Mouse (Mus musculus): ENCODE data around the gene Socs4. TPM values are rescaled to one million over a fixed set of nuclear protein-coding genes. Genes with fewer than 3 reads are reported as not detected.

Socs4 gene
- 1 to 10 TPM; 6.9 to 9.3 TPM for total RNA-seq (2021)
- long read RNA-seq, experiment 1, full-length matches to known transcripts, result 1 of 1 reads
- long read RNA-seq, experiment 1, partial matches to known transcripts, result 0 of 1 reads
- long read RNA-seq, experiment 1, other reads (novel, unspliced or antisense), result 0 of 1 reads
- long read RNA-seq, experiment 2, full-length matches to known transcripts, result 1 of 1 reads
- long read RNA-seq, experiment 2, partial matches to known transcripts, result 0 of 1 reads
- long read RNA-seq, experiment 2, other reads (novel, unspliced or antisense), result 0 of 1 reads

DNA sequence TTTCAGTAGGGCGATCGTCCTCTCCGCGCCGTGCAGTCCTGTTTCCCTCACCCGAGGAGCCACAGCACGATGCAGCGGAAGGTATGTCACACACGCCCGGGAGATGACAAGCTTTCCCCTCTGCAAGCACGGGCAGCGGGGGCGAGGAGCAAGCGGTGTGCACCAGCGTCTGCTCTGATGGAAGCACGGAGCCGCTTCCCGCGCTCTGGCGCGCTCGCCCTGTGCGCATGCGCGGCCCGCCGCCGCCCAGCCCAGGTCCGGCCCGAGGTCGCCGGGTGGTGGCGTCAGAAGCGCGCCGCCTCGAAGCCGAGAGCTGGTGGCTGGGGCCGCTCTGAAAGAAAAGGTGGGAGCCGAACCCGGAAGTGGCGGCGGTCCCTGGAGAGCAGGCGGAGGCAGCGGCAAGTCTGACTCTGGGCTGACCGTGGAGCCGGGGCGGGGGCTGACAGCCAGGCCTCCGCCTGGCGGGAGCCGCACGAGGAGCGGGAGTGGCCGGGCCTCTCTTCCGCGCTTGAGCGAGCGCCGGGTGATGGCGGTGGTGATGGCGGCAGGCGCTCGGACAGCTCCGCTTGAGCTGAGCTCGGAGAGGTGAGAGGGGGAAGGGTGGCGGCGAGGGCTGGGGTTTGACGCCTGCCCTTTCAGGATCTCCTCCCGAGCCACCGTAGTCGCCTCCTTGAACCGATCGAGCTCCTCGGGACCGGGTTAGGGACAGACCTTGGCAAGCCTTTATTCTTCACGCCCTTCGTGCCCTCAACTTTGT is at the start of gene Socs4, which contains the start of gene Wdhd1:
Gene Socs4 (plus strand): TSS at position 295 of the 757 bp plus-strand sequence.
Gene Wdhd1 (minus strand): TSS at position 221 of the 757 bp plus-strand sequence.
- peak; percentile 93 for DNase-seq (ENCODE audit: low spot score)

- DNase-seq (ENCODE audit: low spot score), result peak; percentile 38
Observed at GRCm38 (mm10) chr14:47229796-47230376, 46.8 kb upstream of the Socs4 start.

GRCm38 (mm10) chr14:47233602-47234001 is 43.1 kb upstream of the Socs4 start:
- DNase-seq (ENCODE audit: low spot score), result no peak

DNA sequence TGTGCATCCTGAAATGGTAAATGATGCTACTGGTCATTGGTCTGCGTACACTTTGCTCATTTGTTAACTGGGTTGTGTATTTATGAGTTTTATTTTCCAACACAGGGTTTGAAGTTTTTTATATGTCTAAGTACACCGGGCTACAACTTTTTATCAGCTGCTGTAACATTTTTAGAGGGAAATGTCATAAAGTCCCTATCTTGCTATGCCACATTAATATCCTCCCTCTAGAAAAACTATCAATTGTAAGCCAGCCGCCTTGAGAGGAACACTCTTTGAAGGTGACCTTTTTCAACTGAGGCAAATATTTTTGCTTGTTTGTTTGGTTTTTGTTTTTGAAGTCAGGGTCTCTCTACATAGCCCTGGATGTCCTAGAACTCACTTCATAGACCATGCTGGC is 42.7 kb upstream of the Socs4 start:
- no peak for DNase-seq (ENCODE audit: low spot score)

DNA sequence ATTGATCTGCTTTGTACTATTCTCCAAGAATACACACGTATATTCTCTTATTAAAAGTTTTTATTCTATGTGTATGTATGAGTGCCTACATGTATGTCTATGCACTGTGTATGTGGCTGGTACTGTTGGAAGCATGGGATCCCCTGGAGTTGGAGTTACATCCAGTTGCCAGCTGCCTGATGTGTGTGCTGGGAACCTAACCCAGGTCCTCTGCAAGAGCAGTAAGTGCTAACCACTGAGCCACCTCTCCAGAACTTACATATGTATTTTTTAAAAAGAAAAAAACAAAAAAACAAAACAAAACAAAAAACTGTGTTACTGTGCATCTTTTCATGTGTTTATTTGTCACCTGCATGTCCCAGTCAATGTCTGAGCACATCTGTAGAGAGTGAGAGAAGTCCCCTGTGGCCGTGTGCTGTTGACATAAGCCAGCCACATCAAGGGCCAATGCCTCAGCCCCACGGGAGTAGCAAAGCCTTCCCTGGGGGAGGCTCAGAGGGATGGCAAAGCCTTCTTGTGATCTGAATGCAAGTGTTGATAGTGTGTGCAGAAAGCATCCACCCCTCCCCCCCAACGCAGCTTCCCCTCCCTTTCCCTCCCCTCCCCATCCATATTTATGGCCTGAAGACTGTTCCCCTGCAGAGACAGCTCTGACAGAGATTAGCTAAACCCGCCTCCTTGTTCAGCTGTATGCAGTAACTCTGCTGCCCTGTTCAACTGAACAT is 42.0 kb upstream of the Socs4 start:
- no peak for DNase-seq (ENCODE audit: low spot score)

DNA sequence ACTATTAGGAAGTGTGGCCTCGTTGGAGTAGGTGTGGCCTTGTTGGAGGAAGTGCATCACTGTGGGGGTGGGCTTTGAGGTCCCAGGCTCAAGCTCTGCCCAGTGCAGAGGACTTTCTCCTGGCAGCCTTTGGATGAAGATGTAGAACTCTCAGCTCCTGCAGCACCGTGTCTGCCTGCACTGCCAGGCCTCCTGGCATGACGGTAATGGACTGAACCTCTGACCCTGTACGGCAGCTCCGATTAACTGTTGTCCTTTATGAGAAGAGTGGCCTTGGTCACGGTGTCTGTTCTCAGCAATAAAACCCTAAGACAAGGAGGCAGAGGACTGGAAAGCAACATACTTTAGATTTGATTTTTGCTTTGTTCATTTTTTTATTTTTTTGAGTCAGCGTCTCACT is 40.2 kb upstream of the Socs4 start:
- no peak for DNase-seq (ENCODE audit: low spot score)

- no peak for DNase-seq (ENCODE audit: low spot score)
Observed at GRCm38 (mm10) chr14:47237286-47237685, 39.4 kb upstream of the Socs4 start.

DNA sequence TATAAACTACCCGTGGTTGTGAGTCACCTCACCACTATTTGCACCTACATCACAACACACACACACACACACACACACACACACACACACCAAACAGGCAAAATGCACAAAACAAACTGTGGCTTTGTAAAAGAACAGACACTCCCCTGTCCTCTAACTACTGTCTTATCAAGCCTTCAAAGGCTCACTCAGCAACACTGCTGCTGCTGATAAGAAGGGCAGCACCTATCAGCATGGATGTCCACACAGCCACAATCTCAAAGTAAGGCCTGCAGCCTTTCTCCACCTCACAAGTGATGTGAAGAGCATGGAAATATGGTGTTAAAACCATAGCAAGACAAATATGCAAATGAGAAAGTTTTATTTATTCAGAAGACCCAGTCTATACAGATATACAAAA is 36.1 kb upstream of the Socs4 start:
- no peak for DNase-seq (ENCODE audit: low spot score)

DNA sequence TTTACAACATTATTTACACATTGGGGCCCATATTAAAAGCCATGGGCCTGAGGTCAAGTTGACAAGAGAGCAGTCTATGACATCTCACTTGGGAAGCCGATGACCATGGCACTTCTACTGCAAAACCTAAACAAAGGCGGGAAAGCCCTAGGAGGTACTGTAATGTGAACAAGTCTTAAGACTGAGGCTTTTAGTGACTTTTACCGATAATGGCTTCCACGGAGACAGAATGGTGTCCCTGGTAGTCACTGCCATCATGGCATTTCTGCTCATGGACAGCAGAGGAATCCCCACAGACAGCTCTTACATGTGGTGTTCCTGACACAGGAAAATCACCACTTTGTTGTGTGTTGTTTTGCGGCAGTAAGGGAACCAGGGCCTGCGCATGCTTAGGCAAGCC is 35.7 kb upstream of the Socs4 start:
- no peak for DNase-seq (ENCODE audit: low spot score)

DNA sequence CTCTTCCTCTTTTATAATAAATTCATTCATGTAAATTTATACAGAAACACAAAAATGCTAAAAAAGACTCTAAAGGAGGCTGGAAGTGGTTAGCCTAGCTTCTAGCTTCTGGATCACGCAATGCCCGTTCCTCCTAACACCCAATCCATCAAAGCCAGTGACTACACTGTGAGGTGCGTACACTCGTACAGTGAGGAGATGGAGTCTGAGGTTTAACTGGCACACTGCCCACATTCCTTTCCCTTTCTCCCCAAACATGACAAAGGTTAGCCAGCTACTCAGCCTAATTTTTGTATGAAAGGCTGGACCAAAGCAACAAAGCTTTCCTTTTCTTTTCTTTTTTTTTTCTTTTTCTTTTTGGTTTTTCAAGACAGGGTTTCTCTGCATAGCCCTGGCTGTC is 34.0 kb upstream of the Socs4 start:
- DNase-seq (ENCODE audit: low spot score), result no peak

GRCm38 (mm10) chr14:47249839-47250238 is 26.9 kb upstream of the Socs4 start:
- DNase-seq (ENCODE audit: low spot score), result peak; percentile 26

DNA sequence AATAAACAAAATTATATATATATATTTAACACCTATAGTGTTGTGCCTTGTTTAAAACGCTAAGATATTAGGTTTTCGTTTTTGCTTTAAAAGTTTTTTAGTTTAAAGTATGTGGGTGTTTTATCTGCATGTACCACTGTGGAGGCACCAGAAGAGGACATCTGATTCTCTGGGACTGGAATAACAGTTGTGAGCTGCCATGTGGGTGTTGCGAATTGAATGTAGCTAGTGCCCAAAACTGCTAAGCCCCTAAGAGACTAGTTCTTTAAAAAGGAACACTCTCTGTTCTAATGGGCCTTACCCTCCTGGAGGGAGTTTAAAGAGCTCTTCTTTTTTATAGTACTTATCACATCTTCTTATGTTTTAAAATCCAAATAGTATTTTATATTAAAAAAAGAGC is 11.9 kb upstream of the Socs4 start:
- DNase-seq (ENCODE audit: low spot score), result no peak

GRCm38 (mm10) chr14:47265829-47266228 is 10.9 kb upstream of the Socs4 start:
- no peak for DNase-seq (ENCODE audit: low spot score)

DNA sequence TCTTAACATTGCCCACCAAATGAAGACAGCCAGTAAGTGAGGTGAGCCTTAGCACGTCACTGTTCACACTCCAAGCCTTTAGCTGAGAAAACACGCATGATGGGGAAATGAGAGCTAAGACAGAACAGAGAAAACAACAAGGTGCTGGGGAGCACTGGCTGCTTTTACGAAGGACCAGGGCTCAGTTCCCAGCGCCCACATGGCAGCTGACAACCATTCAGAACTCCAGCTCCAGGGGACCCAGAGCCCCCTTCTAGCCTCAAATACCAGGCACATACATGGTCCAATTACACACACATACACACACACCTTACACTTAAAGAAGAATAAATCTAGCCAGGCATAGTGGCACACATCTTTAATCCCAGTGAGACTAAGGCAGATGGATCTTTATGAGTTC is 7.7 kb upstream of the Socs4 start:
- no peak for DNase-seq (ENCODE audit: low spot score)

DNA sequence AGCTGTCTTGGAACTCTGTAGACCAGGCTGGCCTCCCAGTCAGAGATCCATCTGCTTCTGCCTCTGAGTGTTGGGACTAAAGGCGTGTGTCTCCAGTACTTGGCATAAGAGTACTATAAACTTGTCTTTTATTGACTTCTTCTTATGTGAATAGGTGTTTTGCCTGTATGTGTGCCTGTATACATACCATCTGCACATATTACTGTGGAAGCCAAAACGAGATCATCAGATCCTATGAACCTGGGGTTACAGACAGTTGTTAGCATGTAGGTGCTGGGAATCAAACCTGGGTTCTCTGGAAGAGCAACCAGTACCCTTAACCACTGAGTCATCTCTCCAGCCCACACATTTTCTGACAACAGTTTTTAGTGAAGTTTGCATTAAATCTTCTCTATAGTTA is 7.0 kb upstream of the Socs4 start:
- no peak for DNase-seq (ENCODE audit: low spot score)

- no peak for DNase-seq (ENCODE audit: low spot score)
Observed at GRCm38 (mm10) chr14:47273751-47274150, 3.0 kb upstream of the Socs4 start.

DNA sequence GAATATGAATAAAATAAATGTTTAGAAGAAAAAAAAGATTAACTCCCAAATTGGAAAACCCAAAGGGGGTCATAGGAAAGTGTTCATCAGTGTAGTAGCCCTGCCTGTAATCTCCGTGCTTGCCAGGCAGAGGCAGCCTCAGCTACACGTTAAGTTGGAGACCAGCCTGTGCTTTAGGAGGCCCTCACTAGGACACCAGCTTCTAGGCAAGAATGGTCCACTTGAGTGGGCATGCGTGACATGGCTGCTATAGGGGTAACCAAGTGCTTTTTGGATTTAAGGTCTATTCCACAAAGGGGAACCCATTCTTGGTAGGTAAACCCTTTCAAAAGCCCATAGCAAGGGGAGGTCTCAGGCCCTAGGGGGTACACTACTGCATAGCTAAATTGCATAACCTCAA is 1.3 kb upstream of the Socs4 start:
- no peak for DNase-seq (ENCODE audit: low spot score)

- DNase-seq (ENCODE audit: low spot score), result no peak
Observed at GRCm38 (mm10) chr14:47276036-47276603, 611 bp upstream of the Socs4 start.

- no peak for DNase-seq (ENCODE audit: low spot score)
Observed at GRCm38 (mm10) chr14:47279058-47279457, 2.3 kb downstream of the Socs4 start.

GRCm38 (mm10) chr14:47281535-47281934 is 4.8 kb downstream of the Socs4 start:
- DNase-seq (ENCODE audit: low spot score), result no peak

DNA sequence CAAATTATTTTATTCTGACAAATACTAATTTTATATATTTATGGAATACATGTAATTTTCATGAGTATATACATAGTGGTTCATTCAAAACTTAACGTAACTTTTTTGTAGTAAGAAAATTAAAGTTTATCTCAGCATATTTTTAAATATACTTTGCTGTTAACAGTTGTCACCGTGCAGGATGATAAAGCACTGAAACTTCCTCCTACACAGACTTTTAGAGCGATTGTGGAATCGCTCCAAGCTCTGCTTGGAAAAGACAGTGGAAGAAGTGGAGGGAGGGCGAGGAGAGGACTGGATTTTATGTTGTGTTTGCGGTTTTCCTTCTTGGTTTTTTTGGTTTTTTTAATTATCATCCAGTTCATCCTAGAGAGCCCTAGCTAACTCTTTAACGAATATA is 6.8 kb downstream of the Socs4 start:
- DNase-seq (ENCODE audit: low spot score), result no peak

- no peak for DNase-seq (ENCODE audit: low spot score)
Observed at GRCm38 (mm10) chr14:47285271-47285670, 8.5 kb downstream of the Socs4 start.

All from gastrocnemius, adult 18-20 months (tissue).